Mouse (Mus musculus) stomach, postnatal 0 days (tissue): ENCODE data around the gene Casp1. TPM values are rescaled to one million over a fixed set of nuclear protein-coding genes. Genes with fewer than 3 reads are reported as not detected.

Source experiments
- ATAC-seq: fragments of 200-750 bp; cut with Nextera tagmentation; 2 replicates; pipeline ENCODE4 v1.8.0; 2017; ENCODE audit not compliant: low FRiP score, low TSS enrichment
- DNase-seq: peaks from one replicate; pipeline ENCODE4 v3.0.0-alpha.2; 2016; ENCODE audit warnings: low spot score
- H3K27ac ChIP-seq: fragments of 300-500 bp; sonication (generic); replicated peaks from 2 replicates; pipeline ENCODE4 v1.5.1; 2014; ENCODE audit warnings: mild to moderate bottlenecking, control low read depth
- H3K27me3 ChIP-seq: fragments of 300-500 bp; sonication (generic); 2 replicates; pipeline ENCODE4 v1.6.1; 2014; ENCODE audit warnings: low read length; ENCODE audit not compliant: control insufficient read depth, insufficient read depth
- H3K36me3 ChIP-seq: fragments of 300-500 bp; sonication (generic); 2 replicates; pipeline ENCODE4 v1.6.1; 2014; ENCODE audit warnings: low read length, mixed read lengths; ENCODE audit not compliant: control insufficient read depth, insufficient read depth
- H3K4me1 ChIP-seq: fragments of 300-500 bp; sonication (generic); replicated peaks from 2 replicates; pipeline ENCODE4 v1.6.1; 2014; ENCODE audit warnings: antibody characterized with exemption; ENCODE audit not compliant: control insufficient read depth, insufficient read depth
- H3K4me2 ChIP-seq: fragments of 300-500 bp; sonication (generic); replicated peaks from 2 replicates; pipeline ENCODE4 v1.6.1; 2014; ENCODE audit warnings: low read depth, mild to moderate bottlenecking, control low read depth, moderate library complexity
- H3K4me3 ChIP-seq: fragments of 300-500 bp; sonication (generic); 2 replicates; pipeline ENCODE4 v1.5.1; 2014; ENCODE audit warnings: low read depth, low read length, control low read depth
- H3K9ac ChIP-seq: fragments of 300-500 bp; sonication (generic); 2 replicates; pipeline ENCODE4 v1.6.1; 2014; ENCODE audit warnings: mild to moderate bottlenecking, low read length, control low read depth, mixed read lengths
- H3K9me3 ChIP-seq: fragments of 300-500 bp; sonication (generic); 2 replicates; pipeline ENCODE4 v1.6.1; 2016; ENCODE audit warnings: low read length; ENCODE audit not compliant: control insufficient read depth
- CTCF ChIP-seq: IDR thresholded peaks from 2 replicates; pipeline ENCODE4 v1.5.1; 2016; ENCODE audit warnings: antibody characterized with exemption, low read depth, mild to moderate bottlenecking, moderate library complexity
- EP300 ChIP-seq: optimal IDR thresholded peaks from 2 replicates; pipeline ENCODE3; 2016; ENCODE audit warnings: antibody characterized with exemption
- WGBS: fragments of 180-500 bp; shearing (Covaris S2); extraction: QIAGEN DNeasy Blood & Tissue Kit; methylation state at CpG from one replicate; pipeline ENCODE4 v1.1.7; 2014; 5-methylcytosine and 5-hydroxymethylcytosine counted together
- polyA plus RNA-seq: library from polyadenylated mRNA; unstranded; fragments of >200 nt; fragmentation: Nextera tagmentation; extraction: Ambion mirVana; gene quantifications from 2 replicates; pipeline ENCODE4 v1.2.1, GENCODE M21; 2015

The Casp1 gene
- 1.9 and 2.2 TPM in 2 replicates for polyA plus RNA-seq

GRCm38 (mm10) chr9:5298329-5299131, at the start of gene Casp1:
Gene Casp1 (plus strand): TSS chr9:5298517.
- WGBS, result 74% methylated on average over 11 of the region's 11 CpGs
- ATAC-seq, result no peak
- no peaks in the 10 kb centered on the region for H3K27me3 ChIP-seq
- H3K4me3 ChIP-seq, result no peak within 1 kb of the TSS
- no peaks in the 10 kb centered on the region for H3K9me3 ChIP-seq
- DNase-seq, result no peak
- TF ChIP-seq EP300 (no peak), CTCF (no peak)
- no peak within 1 kb of the TSS for H3K4me2 ChIP-seq
- H3K27ac ChIP-seq, result no peak within 1 kb of the TSS
- H3K4me1 ChIP-seq, result no peaks in the 10 kb centered on the region
- H3K36me3 ChIP-seq, result no peaks in the 10 kb centered on the region
- no peak within 1 kb of the TSS for H3K9ac ChIP-seq

DNA sequence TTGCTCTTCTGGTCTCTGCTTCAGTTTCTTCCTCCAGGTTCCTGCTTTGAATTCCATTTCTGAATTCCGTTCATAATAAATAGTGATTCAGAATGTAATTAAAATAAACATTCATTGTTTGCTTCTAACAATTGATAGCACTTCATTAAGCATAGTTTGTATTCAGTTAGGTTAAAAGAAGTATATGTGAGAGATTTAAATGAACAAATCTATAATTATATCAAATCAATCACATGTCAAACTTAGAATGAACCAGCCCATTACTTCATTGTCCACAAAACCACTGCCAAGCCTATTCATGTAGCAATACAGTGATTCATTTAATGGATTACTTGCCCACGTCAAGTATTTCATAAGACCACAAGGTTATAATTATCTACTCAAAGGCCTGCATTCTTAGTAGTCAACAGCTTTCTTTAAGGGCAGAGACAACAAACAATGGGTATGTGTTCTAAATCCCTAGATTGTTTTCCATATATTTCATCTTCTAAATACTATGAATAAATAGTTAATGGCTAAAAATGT, 34.3 kb upstream of the Casp1 start:
- Histone ChIP-seq H3K27ac (no peak overlapping the region), H3K9ac (no peak overlapping the region), H3K4me3 (no peak overlapping the region), H3K9me3 (no peaks in the 10 kb centered on the region), H3K4me1 (no peaks in the 10 kb centered on the region), H3K4me2 (no peak overlapping the region), H3K27me3 (no peaks in the 10 kb centered on the region), H3K36me3 (no peaks in the 10 kb centered on the region)
- DNase-seq (no peak), ATAC-seq (no peak)
- no peak for TF ChIP-seq CTCF
- TF ChIP-seq EP300, result no peak
- 52% methylated on average over 2 of the region's 2 CpGs for WGBS

DNA sequence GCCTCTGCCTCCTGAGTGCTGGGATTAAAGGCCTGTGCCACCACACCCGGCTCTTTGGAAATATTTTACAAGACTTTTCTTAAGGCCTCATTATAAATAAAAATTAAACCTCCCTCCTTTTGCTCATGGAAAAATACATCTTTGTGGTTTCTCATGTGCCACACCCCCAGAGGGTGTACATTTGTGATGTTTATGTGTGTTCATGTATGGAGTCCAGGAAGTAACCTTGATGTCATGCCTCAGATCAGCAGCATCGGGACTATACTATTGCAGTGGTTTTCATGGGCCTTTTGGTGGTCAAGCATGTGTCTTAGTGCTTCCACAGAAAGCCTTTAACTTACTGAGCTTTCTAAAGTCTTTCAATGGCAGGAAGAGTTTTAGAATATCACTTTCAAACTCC, 28.0 kb upstream of the Casp1 start:
- Histone ChIP-seq H3K27ac (no peak overlapping the region), H3K9me3 (no peaks in the 10 kb centered on the region), H3K4me2 (no peak overlapping the region), H3K4me1 (no peaks in the 10 kb centered on the region), H3K36me3 (no peaks in the 10 kb centered on the region), H3K27me3 (no peaks in the 10 kb centered on the region), H3K9ac (no peak overlapping the region), H3K4me3 (no peak overlapping the region)
- no peak for DNase-seq
- no peak for ATAC-seq
- whole genome bisulfite sequencing, result 91% methylated on average over 2 of the region's 2 CpGs
- TF ChIP-seq CTCF (no peak), EP300 (no peak)

GRCm38 (mm10) chr9:5270884-5271283, 27.4 kb upstream of the Casp1 start:
- no peaks in the 10 kb centered on the region for H3K4me1 ChIP-seq
- no peaks in the 10 kb centered on the region for H3K36me3 ChIP-seq
- no peak for ATAC-seq
- 70% methylated on average over 1 of the region's 1 CpGs for WGBS
- TF ChIP-seq EP300 (no peak), CTCF (no peak)
- H3K4me2 ChIP-seq, result no peak overlapping the region
- no peaks in the 10 kb centered on the region for H3K27me3 ChIP-seq
- no peak overlapping the region for H3K27ac ChIP-seq
- DNase-seq, result no peak
- H3K9me3 ChIP-seq, result no peaks in the 10 kb centered on the region
- H3K9ac ChIP-seq, result no peak overlapping the region
- no peak overlapping the region for H3K4me3 ChIP-seq

DNA sequence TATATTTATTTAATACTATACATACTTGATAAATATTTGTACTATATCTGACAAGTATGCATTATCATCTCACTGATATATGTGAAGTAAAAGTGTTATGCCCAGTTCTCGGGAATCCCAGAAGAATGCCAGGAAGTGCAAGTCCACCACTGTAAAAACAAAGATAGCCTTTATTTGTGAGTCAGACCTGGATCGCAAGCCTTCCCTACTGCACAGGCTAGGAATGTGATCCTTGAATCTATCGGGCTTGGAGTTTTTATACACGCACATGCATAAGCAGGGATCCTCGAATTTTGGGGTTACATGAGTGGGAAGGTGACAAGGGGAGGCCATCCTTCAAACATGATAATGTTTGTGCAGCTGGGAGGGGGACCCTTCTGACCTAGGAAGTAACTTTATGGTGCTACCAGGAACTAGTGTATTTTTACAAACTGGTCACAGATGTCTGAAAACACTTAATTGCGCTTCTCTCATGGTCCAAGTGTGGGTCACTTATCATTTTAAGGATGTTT, 26.9 kb upstream of the Casp1 start:
- no peaks in the 10 kb centered on the region for H3K4me1 ChIP-seq
- H3K36me3 ChIP-seq, result no peaks in the 10 kb centered on the region
- no peak overlapping the region for H3K27ac ChIP-seq
- no peak overlapping the region for H3K4me2 ChIP-seq
- H3K9me3 ChIP-seq, result no peaks in the 10 kb centered on the region
- H3K4me3 ChIP-seq, result no peak overlapping the region
- no peak for TF ChIP-seq CTCF
- TF ChIP-seq EP300, result no peak
- no peak overlapping the region for H3K9ac ChIP-seq
- 62% methylated on average over 6 of the region's 6 CpGs for WGBS
- ATAC-seq (no peak), DNase-seq (no peak)
- H3K27me3 ChIP-seq, result no peaks in the 10 kb centered on the region

GRCm38 (mm10) chr9:5286071-5286470, 12.2 kb upstream of the Casp1 start:
- ATAC-seq, result no peak
- 49% methylated on average over 2 of the region's 2 CpGs for WGBS
- H3K4me3 ChIP-seq, result no peak overlapping the region
- H3K4me2 ChIP-seq, result no peak overlapping the region
- TF ChIP-seq EP300, result no peak
- TF ChIP-seq CTCF, result no peak
- no peaks in the 10 kb centered on the region for H3K36me3 ChIP-seq
- DNase-seq, result no peak
- no peak overlapping the region for H3K27ac ChIP-seq
- H3K9me3 ChIP-seq, result no peaks in the 10 kb centered on the region
- H3K4me1 ChIP-seq, result no peaks in the 10 kb centered on the region
- no peak overlapping the region for H3K9ac ChIP-seq
- H3K27me3 ChIP-seq, result no peaks in the 10 kb centered on the region
